Mouse (Mus musculus): ENCODE results near the gene Apbb2. TPM values are rescaled to one million over a fixed set of nuclear protein-coding genes. Genes with fewer than 3 reads are reported as not detected.

Apbb2 gene
- polyA plus RNA-seq, 1 experiment: 19.1 TPM

GRCm38 (mm10) chr5:66541385-66541784 is 77.2 kb downstream of the Apbb2 start:
- Histone ChIP-seq H3K36me3 (ENCODE audit: control insufficient read depth, insufficient read depth) (no peaks in the 10 kb centered on the region), H3K27me3 (ENCODE audit: control insufficient read depth, insufficient read depth, insufficient read length) (no peaks in the 10 kb centered on the region), H3ac (ENCODE audit: control insufficient read depth, insufficient read length) (no peak overlapping the region), H3K4me3 (no peak overlapping the region), H3K4me2 (ENCODE audit: low read depth) (no peak overlapping the region), H3K79me2 (ENCODE audit: control insufficient read depth, insufficient read depth) (peaks cover 92% of the 10 kb centered on the region)
- TF ChIP-seq CEBPB (IDR thresholded peaks at IDR 0.05; ENCODE audit: insufficient read depth, poor library complexity, severe bottlenecking) (no peak), SRF (IDR thresholded peaks at IDR 0.05; ENCODE audit: control insufficient read depth, insufficient read length, low read depth) (no peak), POLR2AphosphoS2 (IDR thresholded peaks at IDR 0.05; ENCODE audit: insufficient read length, low read depth) (no peak), USF1 (IDR thresholded peaks at IDR 0.05; ENCODE audit: low read depth) (no peak), TCF12 (IDR thresholded peaks at IDR 0.05; ENCODE audit: insufficient read depth, poor library complexity, severe bottlenecking) (no peak), MYOD1 (IDR thresholded peaks at IDR 0.05; ENCODE audit: control insufficient read depth in 1 of 3, insufficient read length in 2 of 3, low read depth in 2 of 3) (no peak), E2F4 (IDR thresholded peaks at IDR 0.05; ENCODE audit: insufficient read depth) (no peak), REST (IDR thresholded peaks at IDR 0.05; ENCODE audit: insufficient read depth, insufficient read length) (no peak), TCF3 (IDR thresholded peaks at IDR 0.05; ENCODE audit: insufficient read length, low read depth) (no peak), POLR2A (IDR thresholded peaks at IDR 0.05; ENCODE audit: insufficient read length, low read depth) (no peak), MYOG (IDR thresholded peaks at IDR 0.05; ENCODE audit: control insufficient read depth in 1 of 3, insufficient read depth in 1 of 3, insufficient read length in 2 of 3, low read depth in 2 of 3) (no peak), MAX (IDR thresholded peaks at IDR 0.05; ENCODE audit: low read depth) (no peak)

- no peaks in the 10 kb centered on the region for H3K27me3 ChIP-seq (ENCODE audit: control insufficient read depth, insufficient read depth, insufficient read length)
- no peak overlapping the region for H3K4me3 ChIP-seq
- no peaks in the 10 kb centered on the region for H3K36me3 ChIP-seq (ENCODE audit: control insufficient read depth, insufficient read depth)
- H3K4me2 ChIP-seq (ENCODE audit: low read depth): no peak overlapping the region
- H3K79me2 ChIP-seq (ENCODE audit: control insufficient read depth, insufficient read depth): peaks cover 88% of the 10 kb centered on the region
- no peak overlapping the region for H3ac ChIP-seq (ENCODE audit: control insufficient read depth, insufficient read length)
- TF ChIP-seq CEBPB (IDR thresholded peaks at IDR 0.05; ENCODE audit: insufficient read depth, poor library complexity, severe bottlenecking): no peak
- no peak for TF ChIP-seq MYOG (IDR thresholded peaks at IDR 0.05; ENCODE audit: control insufficient read depth in 1 of 3, insufficient read depth in 1 of 3, insufficient read length in 2 of 3, low read depth in 2 of 3)
- no peak for TF ChIP-seq SRF (IDR thresholded peaks at IDR 0.05; ENCODE audit: control insufficient read depth, insufficient read length, low read depth)
- no peak for TF ChIP-seq POLR2AphosphoS2 (IDR thresholded peaks at IDR 0.05; ENCODE audit: insufficient read length, low read depth)
- TF ChIP-seq REST (IDR thresholded peaks at IDR 0.05; ENCODE audit: insufficient read depth, insufficient read length): no peak
- no peak for TF ChIP-seq MYOD1 (IDR thresholded peaks at IDR 0.05; ENCODE audit: control insufficient read depth in 1 of 3, insufficient read length in 2 of 3, low read depth in 2 of 3)
- no peak for TF ChIP-seq USF1 (IDR thresholded peaks at IDR 0.05; ENCODE audit: low read depth)
- no peak for TF ChIP-seq MAX (IDR thresholded peaks at IDR 0.05; ENCODE audit: low read depth)
- no peak for TF ChIP-seq E2F4 (IDR thresholded peaks at IDR 0.05; ENCODE audit: insufficient read depth)
- TF ChIP-seq POLR2A (IDR thresholded peaks at IDR 0.05; ENCODE audit: insufficient read length, low read depth): no peak
- no peak for TF ChIP-seq TCF12 (IDR thresholded peaks at IDR 0.05; ENCODE audit: insufficient read depth, poor library complexity, severe bottlenecking)
- TF ChIP-seq TCF3 (IDR thresholded peaks at IDR 0.05; ENCODE audit: insufficient read length, low read depth): no peak
These were observed 78.3 kb downstream of the Apbb2 start for GRCm38 (mm10) chr5:66540246-66540645.

- Histone ChIP-seq H3K4me3 (no peak overlapping the region), H3K36me3 (ENCODE audit: control insufficient read depth, insufficient read depth) (peaks cover 2% of the 10 kb centered on the region), H3K4me2 (ENCODE audit: low read depth) (no peak overlapping the region), H3ac (ENCODE audit: control insufficient read depth, insufficient read length) (no peak overlapping the region), H3K79me2 (ENCODE audit: control insufficient read depth, insufficient read depth) (peaks cover 85% of the 10 kb centered on the region), H3K27me3 (ENCODE audit: control insufficient read depth, insufficient read depth, insufficient read length) (no peaks in the 10 kb centered on the region)
- TF ChIP-seq POLR2A (IDR thresholded peaks at IDR 0.05; ENCODE audit: insufficient read length, low read depth) (no peak), CEBPB (IDR thresholded peaks at IDR 0.05; ENCODE audit: insufficient read depth, poor library complexity, severe bottlenecking) (no peak), MAX (IDR thresholded peaks at IDR 0.05; ENCODE audit: low read depth) (no peak), POLR2AphosphoS2 (IDR thresholded peaks at IDR 0.05; ENCODE audit: insufficient read length, low read depth) (no peak), MYOG (IDR thresholded peaks at IDR 0.05; ENCODE audit: control insufficient read depth in 1 of 3, insufficient read depth in 1 of 3, insufficient read length in 2 of 3, low read depth in 2 of 3) (no peak), REST (IDR thresholded peaks at IDR 0.05; ENCODE audit: insufficient read depth, insufficient read length) (no peak), SRF (IDR thresholded peaks at IDR 0.05; ENCODE audit: control insufficient read depth, insufficient read length, low read depth) (no peak), MYOD1 (IDR thresholded peaks at IDR 0.05; ENCODE audit: control insufficient read depth in 1 of 3, insufficient read length in 2 of 3, low read depth in 2 of 3) (no peak), TCF12 (IDR thresholded peaks at IDR 0.05; ENCODE audit: insufficient read depth, poor library complexity, severe bottlenecking) (no peak), E2F4 (IDR thresholded peaks at IDR 0.05; ENCODE audit: insufficient read depth) (no peak), USF1 (IDR thresholded peaks at IDR 0.05; ENCODE audit: low read depth) (no peak), TCF3 (IDR thresholded peaks at IDR 0.05; ENCODE audit: insufficient read length, low read depth) (no peak)
These were observed 80.8 kb downstream of the Apbb2 start for GRCm38 (mm10) chr5:66537811-66538210.

- Histone ChIP-seq H3K36me3 (ENCODE audit: control insufficient read depth, insufficient read depth) (peaks cover 2% of the 10 kb centered on the region), H3ac (ENCODE audit: control insufficient read depth, insufficient read length) (no peak overlapping the region), H3K27me3 (ENCODE audit: control insufficient read depth, insufficient read depth, insufficient read length) (no peaks in the 10 kb centered on the region), H3K4me3 (no peak overlapping the region), H3K4me2 (ENCODE audit: low read depth) (no peak overlapping the region), H3K79me2 (ENCODE audit: control insufficient read depth, insufficient read depth) (peaks cover 85% of the 10 kb centered on the region)
- TF ChIP-seq REST (IDR thresholded peaks at IDR 0.05; ENCODE audit: insufficient read depth, insufficient read length): no peak
- TF ChIP-seq POLR2A (IDR thresholded peaks at IDR 0.05; ENCODE audit: insufficient read length, low read depth): no peak
- no peak for TF ChIP-seq TCF3 (IDR thresholded peaks at IDR 0.05; ENCODE audit: insufficient read length, low read depth)
- TF ChIP-seq SRF (IDR thresholded peaks at IDR 0.05; ENCODE audit: control insufficient read depth, insufficient read length, low read depth): no peak
- TF ChIP-seq POLR2AphosphoS2 (IDR thresholded peaks at IDR 0.05; ENCODE audit: insufficient read length, low read depth): no peak
- no peak for TF ChIP-seq MAX (IDR thresholded peaks at IDR 0.05; ENCODE audit: low read depth)
- no peak for TF ChIP-seq TCF12 (IDR thresholded peaks at IDR 0.05; ENCODE audit: insufficient read depth, poor library complexity, severe bottlenecking)
- TF ChIP-seq MYOG (IDR thresholded peaks at IDR 0.05; ENCODE audit: control insufficient read depth in 1 of 3, insufficient read depth in 1 of 3, insufficient read length in 2 of 3, low read depth in 2 of 3): no peak
- no peak for TF ChIP-seq E2F4 (IDR thresholded peaks at IDR 0.05; ENCODE audit: insufficient read depth)
- TF ChIP-seq CEBPB (IDR thresholded peaks at IDR 0.05; ENCODE audit: insufficient read depth, poor library complexity, severe bottlenecking): no peak
- TF ChIP-seq MYOD1 (IDR thresholded peaks at IDR 0.05; ENCODE audit: control insufficient read depth in 1 of 3, insufficient read length in 2 of 3, low read depth in 2 of 3): no peak
- no peak for TF ChIP-seq USF1 (IDR thresholded peaks at IDR 0.05; ENCODE audit: low read depth)
These were observed 81.8 kb downstream of the Apbb2 start for GRCm38 (mm10) chr5:66536696-66537358.
